Mouse (Mus musculus) neural tube, postnatal 0 days (tissue): ENCODE data around the gene Mapk7. TPM values are rescaled to one million over a fixed set of nuclear protein-coding genes. Genes with fewer than 3 reads are reported as not detected.

ENCODE experiments used
- polyA plus RNA-seq: library from polyadenylated mRNA; unstranded; fragments of >200 nt; fragmentation: Nextera tagmentation; extraction: Ambion mirVana; gene quantifications from 2 replicates; pipeline ENCODE4 v1.2.1, GENCODE M21; 2015

Gene Mapk7
- 40.2 and 45.9 TPM in 2 replicates for polyA plus RNA-seq

GRCm38 (mm10) chr11:61494129-61494997 is at the start of gene Mapk7:
TSS of gene Mapk7 (minus strand) at chr11:61494406.

GRCm38 (mm10) chr11:61504713-61505257 is 10.6 kb upstream of the Mapk7 start, which contains the start of gene B9d1:
TSS of gene B9d1 (plus strand) at chr11:61505144.

GRCm38 (mm10) chr11:61484613-61485540 is 9.3 kb downstream of the Mapk7 start, which contains the start of gene Mfap4:
TSS of gene Mfap4 (plus strand) at chr11:61485431.

Other genes with a start within 250 kb of the Mapk7 start
- 35.2 and 36.1 TPM in 2 replicates for gene Aldh3a2, start 226.9 kb downstream of the Mapk7 start, polyA plus RNA-seq
- 0.28 and 0.39 TPM in 2 replicates for gene Slc47a2, start 151.5 kb downstream of the Mapk7 start, polyA plus RNA-seq
- 3.2 and 5.5 TPM in 2 replicates for gene Slc47a1, start 116.1 kb downstream of the Mapk7 start, polyA plus RNA-seq
- 28.7 and 33.7 TPM in 2 replicates for gene Rnf112, start 40.3 kb downstream of the Mapk7 start, polyA plus RNA-seq
- gene Mfap4, start 9.0 kb downstream of the Mapk7 start, polyA plus RNA-seq, result 48.4 and 50.0 TPM in 2 replicates
- 26.9 and 32.8 TPM in 2 replicates for gene B9d1, start 10.7 kb upstream of the Mapk7 start, polyA plus RNA-seq
- gene Epn2, start 85.3 kb upstream of the Mapk7 start, polyA plus RNA-seq, result 55.9 and 65.5 TPM in 2 replicates
- 8.9 and 10.3 TPM in 2 replicates for gene Grap, start 158.9 kb upstream of the Mapk7 start, polyA plus RNA-seq
- 0.03 and 0.08 TPM in 2 replicates for gene Fam83g, start 189.7 kb upstream of the Mapk7 start, polyA plus RNA-seq
- 0.15 TPM in 1 of 2 replicates, not detected in the other for gene Slc5a10, start 226.4 kb upstream of the Mapk7 start, polyA plus RNA-seq